Comparison of ENCODE assay signal across 16 mouse cellular contexts in genomic region chr7:136541876-136542655, GRCm38 (mm10).
A peak's percentile ranks its signal among the peaks of the same experiment; 100 is the strongest.
DNase-seq lines count a peak whose midpoint lies in the region; ATAC-seq and TF ChIP-seq lines count a peak whose summit lies in the region.
"Had no signal": no experiment of that assay in that cellular context is flagged by ENCODE, and none has a peak within 500 bp of the region (broad histone marks: within the 10 kb centered on the region; RNA-seq: fewer than 3 reads in every experiment).

No protein-coding gene starts in this region.

- H3K4me2 ChIP-seq in forebrain, embryonic 11.5 days (ENCODE audit: low read depth, low read length, severe bottlenecking): no peak overlapping the region
- H3K4me2 ChIP-seq in forebrain, embryonic 15.5 days (replicated peaks): no peak overlapping the region
- no peak overlapping the region for H3K4me2 ChIP-seq in neural tube, embryonic 15.5 days
- no peak overlapping the region for H3K4me2 ChIP-seq in midbrain, embryonic 12.5 days (replicated peaks)
- no peak overlapping the region for H3K4me2 ChIP-seq in stomach, postnatal 0 days (replicated peaks; ENCODE audit: low read depth)

- ATAC-seq in forebrain, embryonic 11.5 days (replicated peaks; ENCODE audit: low FRiP score): peak; percentile 88
- ATAC-seq in forebrain, embryonic 15.5 days (replicated peaks): no peak
- ATAC-seq in neural tube, embryonic 15.5 days (ENCODE audit: low FRiP score): no peak
- ATAC-seq in midbrain, embryonic 12.5 days (ENCODE audit: low FRiP score, low read depth): peak; percentile 87
- ATAC-seq in stomach, postnatal 0 days (ENCODE audit: low FRiP score, low TSS enrichment): no peak
- ATAC-seq: liver, postnatal 0 days had no signal

- no peak for TF ChIP-seq EP300 in stomach, postnatal 0 days (optimal IDR thresholded peaks at IDR 0.05)

- no peak overlapping the region for H3K27ac ChIP-seq in forebrain, embryonic 11.5 days (ENCODE audit: low read depth, low read length)
- no peak overlapping the region for H3K27ac ChIP-seq in forebrain, embryonic 15.5 days (replicated peaks)
- H3K27ac ChIP-seq in neural tube, embryonic 15.5 days (replicated peaks): no peak overlapping the region
- H3K27ac ChIP-seq in midbrain, embryonic 12.5 days (replicated peaks): no peak overlapping the region
- H3K27ac ChIP-seq in stomach, postnatal 0 days (replicated peaks): no peak overlapping the region

- DNase-seq in forebrain, embryonic 11.5 days (ENCODE audit: low spot score): peak; percentile 61
- peak; percentile 21 for DNase-seq in neural tube, embryonic 10.5 days (ENCODE audit: extremely low spot score, low spot score)
- DNase-seq in stomach, postnatal 0 days (ENCODE audit: low spot score): no peak
- DNase-seq in urinary bladder, postnatal 25 days (ENCODE audit: low spot score): no peak
- DNase-seq in spleen, postnatal 36 days (ENCODE audit: low spot score in 2 of 2): no peak
- DNase-seq: cerebellum, postnatal 25 days; gastrocnemius, postnatal 10 days; heart, postnatal 14 days; kidney, adult 8-10 months; kidney, postnatal 4 days; liver; liver, postnatal 0 days; thymus, postnatal 36 days had no signal

- TF ChIP-seq CTCF in stomach, postnatal 0 days (IDR thresholded peaks at IDR 0.05; ENCODE audit: low read depth): no peak

- no peaks in the 10 kb centered on the region for H3K9me3 ChIP-seq in forebrain, embryonic 11.5 days (ENCODE audit: control insufficient read depth, low read length)
- no peaks in the 10 kb centered on the region for H3K9me3 ChIP-seq in forebrain, embryonic 15.5 days
- H3K9me3 ChIP-seq in neural tube, embryonic 15.5 days (replicated peaks): no peaks in the 10 kb centered on the region
- no peaks in the 10 kb centered on the region for H3K9me3 ChIP-seq in midbrain, embryonic 12.5 days
- H3K9me3 ChIP-seq in stomach, postnatal 0 days (ENCODE audit: control insufficient read depth, low read length): no peaks in the 10 kb centered on the region

- H3K27me3 ChIP-seq in forebrain, embryonic 11.5 days (ENCODE audit: control insufficient read depth, insufficient read depth, low read length): peaks cover 5% of the 10 kb centered on the region; the same call in 1 of the 2 replicates
- no peaks in the 10 kb centered on the region; the same call in 1 of the 2 replicates for H3K27me3 ChIP-seq in forebrain, embryonic 15.5 days
- H3K27me3 ChIP-seq in neural tube, embryonic 15.5 days (replicated peaks): no peaks in the 10 kb centered on the region
- H3K27me3 ChIP-seq in midbrain, embryonic 12.5 days: peaks cover 31% of the 10 kb centered on the region
- H3K27me3 ChIP-seq in stomach, postnatal 0 days (ENCODE audit: control insufficient read depth, insufficient read depth, low read length): no peaks in the 10 kb centered on the region

- H3K9ac ChIP-seq in forebrain, embryonic 11.5 days (ENCODE audit: low read length): no peak overlapping the region
- no peak overlapping the region for H3K9ac ChIP-seq in forebrain, embryonic 15.5 days (replicated peaks)
- H3K9ac ChIP-seq in neural tube, embryonic 15.5 days (replicated peaks): no peak overlapping the region
- no peak overlapping the region for H3K9ac ChIP-seq in midbrain, embryonic 12.5 days (replicated peaks)
- no peak overlapping the region for H3K9ac ChIP-seq in stomach, postnatal 0 days (ENCODE audit: low read length)
- H3K9ac ChIP-seq: liver, postnatal 0 days had no signal

- H3K4me1 ChIP-seq in forebrain, embryonic 11.5 days (replicated peaks; ENCODE audit: control insufficient read depth, insufficient read depth, low read length): peaks cover 8% of the 10 kb centered on the region; the same call in 1 of the 2 replicates
- H3K4me1 ChIP-seq in forebrain, embryonic 15.5 days: peaks cover 5% of the 10 kb centered on the region; the same call in 1 of the 2 replicates
- peaks cover 12% of the 10 kb centered on the region for H3K4me1 ChIP-seq in neural tube, embryonic 15.5 days
- peaks cover 22% of the 10 kb centered on the region for H3K4me1 ChIP-seq in midbrain, embryonic 12.5 days
- H3K4me1 ChIP-seq in stomach, postnatal 0 days (replicated peaks; ENCODE audit: control insufficient read depth, insufficient read depth): no peaks in the 10 kb centered on the region

- no peaks in the 10 kb centered on the region for H3K36me3 ChIP-seq in forebrain, embryonic 11.5 days (ENCODE audit: control insufficient read depth, insufficient read depth, low read length)
- H3K36me3 ChIP-seq in forebrain, embryonic 15.5 days: no peaks in the 10 kb centered on the region
- H3K36me3 ChIP-seq in neural tube, embryonic 15.5 days: no peaks in the 10 kb centered on the region
- H3K36me3 ChIP-seq in midbrain, embryonic 12.5 days: no peaks in the 10 kb centered on the region
- H3K36me3 ChIP-seq in stomach, postnatal 0 days (ENCODE audit: control insufficient read depth, insufficient read depth, low read length): no peaks in the 10 kb centered on the region

- H3K4me3 ChIP-seq in forebrain, embryonic 11.5 days (ENCODE audit: low read depth, low read length): no peak overlapping the region
- H3K4me3 ChIP-seq in forebrain, embryonic 15.5 days: no peak overlapping the region
- H3K4me3 ChIP-seq in neural tube, embryonic 15.5 days (replicated peaks): no peak overlapping the region
- H3K4me3 ChIP-seq in midbrain, embryonic 12.5 days: no peak overlapping the region
- no peak overlapping the region for H3K4me3 ChIP-seq in stomach, postnatal 0 days (ENCODE audit: low read depth, low read length)

Comparison
In these comparisons a context has a peak if more than half of its experiments do, and no peak if none do; other contexts are left out.
1. ATAC-seq: peak in forebrain, embryonic 11.5 days (single experiment) and midbrain, embryonic 12.5 days (single experiment); none in forebrain, embryonic 15.5 days (single experiment), neural tube, embryonic 15.5 days (single experiment) and stomach, postnatal 0 days (single experiment).
2. DNase-seq: peak in forebrain, embryonic 11.5 days (single experiment) and neural tube, embryonic 10.5 days (single experiment); none in stomach, postnatal 0 days (single experiment), urinary bladder, postnatal 25 days (single experiment) and spleen, postnatal 36 days (0 of 2).